Mouse (Mus musculus) liver, postnatal 0 days (tissue): ENCODE measurements around the gene Tox2. TPM values are rescaled to one million over a fixed set of nuclear protein-coding genes. Genes with fewer than 3 reads are reported as not detected.

ENCODE experiments used
- ATAC-seq: fragments of 200-750 bp; cut with Nextera tagmentation; 2 replicates; pipeline ENCODE4 v1.8.0; 2017; ENCODE audit warnings: mild to moderate bottlenecking, moderate library complexity
- DNase-seq: peaks from one replicate; pipeline ENCODE4 v3.0.0-alpha.2; 2016
- H3K27ac ChIP-seq: fragments of 300-500 bp; sonication (generic); 2 replicates; pipeline ENCODE4 v1.5.1; 2014; ENCODE audit warnings: antibody characterized with exemption, moderate library complexity, mild to moderate bottlenecking, low read depth
- H3K27me3 ChIP-seq: fragments of 300-500 bp; sonication (generic); 2 replicates; pipeline ENCODE4 v1.6.1; 2014; ENCODE audit warnings: low read length, control low read depth, mixed read lengths; ENCODE audit not compliant: insufficient read depth
- H3K36me3 ChIP-seq: fragments of 300-500 bp; sonication (generic); replicated peaks from 2 replicates; pipeline ENCODE4 v1.6.1; 2014; ENCODE audit warnings: mild to moderate bottlenecking, control low read depth, low read length, moderate library complexity, mixed read lengths; ENCODE audit not compliant: insufficient read depth
- H3K4me1 ChIP-seq: fragments of 300-500 bp; sonication (generic); 2 replicates; pipeline ENCODE4 v1.6.1; 2014; ENCODE audit warnings: antibody characterized with exemption, mild to moderate bottlenecking, control low read depth; ENCODE audit not compliant: insufficient read depth
- H3K4me2 ChIP-seq: fragments of 300-500 bp; sonication (generic); 2 replicates; pipeline ENCODE4 v1.6.1; 2014; ENCODE audit warnings: low read depth, mild to moderate bottlenecking, low read length, moderate library complexity, mixed read lengths
- H3K4me3 ChIP-seq: fragments of 300-500 bp; sonication (generic); 2 replicates; pipeline ENCODE4 v1.5.1; 2014; ENCODE audit warnings: low read depth, low read length
- H3K9ac ChIP-seq: fragments of 300-500 bp; sonication (generic); replicated peaks from 2 replicates; pipeline ENCODE4 v1.6.1; 2014; ENCODE audit warnings: mild to moderate bottlenecking, moderate library complexity
- H3K9me3 ChIP-seq: fragments of 300-500 bp; sonication (generic); 2 replicates; pipeline ENCODE4 v1.6.1; 2016; ENCODE audit warnings: mild to moderate bottlenecking, control low read depth, low read length, mixed read lengths
- CTCF ChIP-seq: sonication (generic); IDR thresholded peaks from 2 replicates; pipeline ENCODE4 v1.5.1; 2016; ENCODE audit warnings: antibody characterized with exemption, low read depth
- EP300 ChIP-seq: IDR thresholded peaks from 2 replicates; pipeline ENCODE4 v1.6.1; 2016; ENCODE audit warnings: antibody characterized with exemption, low read depth, mild to moderate bottlenecking
- WGBS: fragments of 180-500 bp; shearing (Covaris S2); extraction: QIAGEN DNeasy Blood & Tissue Kit; methylation state at CpG from one replicate; pipeline ENCODE4 v1.1.7; 2014; ENCODE audit not compliant: insufficient replicate concordance; 5-methylcytosine and 5-hydroxymethylcytosine counted together
- polyA plus RNA-seq: library from polyadenylated mRNA; unstranded; fragments of >200 nt; fragmentation: Nextera tagmentation; extraction: Ambion mirVana; gene quantifications from 2 replicates; pipeline ENCODE4 v1.2.1, GENCODE M21; 2015

Tox2 gene
- polyA plus RNA-seq, 1 experiment from 2014 or later, result 0.38 TPM

DNA sequence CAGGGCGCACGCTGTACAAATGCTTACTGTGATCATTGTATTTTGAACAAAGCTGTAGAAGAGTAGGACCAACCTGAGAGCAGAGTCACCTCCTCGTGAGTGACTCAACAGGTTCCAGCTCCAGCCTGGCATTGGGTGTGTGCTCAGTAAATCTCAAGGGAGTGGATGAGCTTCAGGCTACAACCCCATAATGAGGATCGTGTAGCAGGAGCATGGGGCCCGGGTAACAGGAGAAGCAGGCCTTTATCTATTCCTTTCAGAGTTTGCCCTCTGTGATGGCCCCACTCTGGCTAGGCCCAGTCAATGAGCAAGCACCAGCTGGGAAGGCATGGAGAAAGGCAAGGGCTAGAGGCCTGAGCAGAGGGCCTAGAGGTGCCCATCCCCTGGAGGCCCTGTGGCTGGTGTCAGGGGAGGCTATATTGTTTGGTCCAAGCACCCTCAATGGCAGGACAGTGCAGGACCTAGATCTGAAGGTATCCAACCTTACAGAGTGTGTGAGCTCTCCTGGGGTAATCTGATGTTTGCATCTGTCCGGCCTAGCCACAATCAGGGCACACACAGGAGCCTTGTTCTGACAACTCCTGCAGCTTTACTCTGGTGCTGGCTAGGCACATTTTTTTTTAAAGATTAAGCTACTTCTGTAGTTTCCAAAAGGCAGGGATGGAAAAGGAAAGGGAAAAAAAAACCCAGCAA is 58.6 kb downstream of the Tox2 start:
- DNase-seq (no peak), ATAC-seq (peak; percentile 58; the same call in 1 of the 2 replicates)
- Histone ChIP-seq H3K36me3 (no peaks in the 10 kb centered on the region), H3K27ac (no peak overlapping the region), H3K9ac (no peak overlapping the region), H3K4me1 (no peaks in the 10 kb centered on the region), H3K9me3 (no peaks in the 10 kb centered on the region), H3K4me2 (no peak overlapping the region), H3K4me3 (no peak overlapping the region), H3K27me3 (no peaks in the 10 kb centered on the region)
- no peak for TF ChIP-seq EP300
- TF ChIP-seq CTCF, result no peak
- 53% methylated on average over 6 of the region's 6 CpGs for WGBS

DNA sequence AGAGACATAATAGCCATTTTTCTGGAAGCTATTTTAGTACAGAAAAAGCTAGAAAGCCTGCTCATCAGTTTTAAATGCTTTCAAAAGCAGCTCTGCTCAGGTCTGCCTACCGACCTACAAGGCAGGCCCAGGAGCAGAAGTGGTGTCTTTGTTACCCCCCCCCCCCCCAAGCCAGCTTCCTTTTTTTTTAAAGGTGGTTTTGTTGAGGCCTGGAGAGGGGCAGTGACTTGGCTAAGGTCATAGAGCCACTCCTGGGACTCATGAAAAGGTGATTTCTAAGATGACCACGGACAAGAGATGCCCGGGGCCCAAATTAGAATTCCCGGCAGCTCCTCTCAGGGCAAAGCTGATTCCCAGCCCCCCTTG is 59.1 kb downstream of the Tox2 start:
- Histone ChIP-seq H3K4me1 (no peaks in the 10 kb centered on the region), H3K9me3 (no peaks in the 10 kb centered on the region), H3K27me3 (no peaks in the 10 kb centered on the region), H3K4me3 (no peak overlapping the region), H3K9ac (no peak overlapping the region), H3K4me2 (no peak overlapping the region), H3K27ac (no peak overlapping the region), H3K36me3 (no peaks in the 10 kb centered on the region)
- 68% methylated on average over 4 of the region's 4 CpGs for WGBS
- ATAC-seq (no peak), DNase-seq (no peak)
- no peak for TF ChIP-seq EP300
- no peak for TF ChIP-seq CTCF

DNA sequence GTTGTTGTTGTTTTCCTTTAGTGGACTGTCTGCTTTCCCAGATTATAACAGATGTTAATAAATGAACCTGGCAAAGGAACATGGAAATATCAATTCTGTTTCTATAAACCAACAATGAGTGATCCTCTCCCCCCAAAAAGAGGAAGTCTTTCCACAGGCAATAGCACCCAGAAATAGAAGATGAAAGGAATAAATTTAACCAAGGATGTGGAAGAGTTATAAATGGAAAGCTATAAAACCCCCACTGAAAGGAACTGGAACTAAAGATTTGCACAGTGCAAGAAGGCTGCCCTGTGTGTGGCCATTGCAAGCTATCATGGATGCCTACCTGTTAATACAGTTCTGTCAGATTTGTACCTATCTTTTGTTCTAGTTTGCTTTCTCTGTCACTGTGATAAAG is 64.2 kb downstream of the Tox2 start:
- Histone ChIP-seq H3K4me1 (no peaks in the 10 kb centered on the region), H3K27ac (no peak overlapping the region), H3K4me2 (no peak overlapping the region), H3K9me3 (no peaks in the 10 kb centered on the region), H3K27me3 (no peaks in the 10 kb centered on the region), H3K4me3 (no peak overlapping the region), H3K9ac (no peak overlapping the region), H3K36me3 (no peaks in the 10 kb centered on the region)
- no peak for ATAC-seq
- no peak for DNase-seq
- TF ChIP-seq EP300, result no peak
- no peak for TF ChIP-seq CTCF

DNA sequence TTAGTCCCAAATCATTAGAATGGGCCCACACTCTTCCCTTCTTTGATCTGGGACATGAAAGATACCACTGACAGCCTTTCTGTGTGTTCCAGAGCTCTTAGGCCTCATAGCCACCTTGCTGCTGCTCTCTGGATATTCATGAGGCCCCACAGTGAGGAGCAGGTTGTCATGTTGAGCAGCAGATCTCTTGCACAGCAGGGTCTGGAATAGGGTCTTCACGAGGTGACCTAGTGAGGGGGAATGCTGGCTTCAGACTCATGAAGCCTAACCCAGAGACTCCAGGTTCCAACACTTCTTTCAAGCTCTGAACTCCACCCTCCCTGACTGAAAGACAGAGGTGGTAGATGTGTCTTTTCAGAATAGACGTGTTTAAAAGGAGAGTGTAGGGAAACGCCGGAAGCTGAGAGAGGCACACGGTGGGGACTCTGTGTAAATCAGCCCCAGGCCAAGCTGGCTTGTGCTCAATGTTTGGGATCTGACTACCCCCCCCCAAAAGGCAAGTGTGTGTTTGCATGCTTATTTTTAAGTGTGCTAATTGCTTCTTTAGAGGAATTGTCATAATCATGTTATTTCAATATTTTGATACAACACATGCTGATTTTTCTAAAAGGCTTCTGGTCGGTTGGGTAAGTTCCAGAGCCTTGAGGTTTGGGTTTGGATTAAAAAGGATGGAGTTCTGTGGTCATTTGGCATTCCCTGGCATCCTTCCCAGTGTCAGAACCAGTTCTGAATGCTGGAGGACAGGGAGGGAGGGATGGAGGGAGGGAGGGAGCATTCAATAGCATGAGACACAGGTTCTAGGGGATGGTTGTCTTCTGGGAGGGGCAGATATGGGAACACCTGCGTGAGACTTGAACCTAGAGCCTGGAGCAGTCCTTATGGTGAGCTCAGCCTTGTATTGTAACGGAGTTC is 68.9 kb downstream of the Tox2 start:
- no peaks in the 10 kb centered on the region for H3K27me3 ChIP-seq
- H3K27ac ChIP-seq, result no peak overlapping the region
- no peaks in the 10 kb centered on the region for H3K4me1 ChIP-seq
- DNase-seq (no peak), ATAC-seq (no peak)
- no peaks in the 10 kb centered on the region for H3K36me3 ChIP-seq
- TF ChIP-seq EP300 (no peak), CTCF (no peak)
- 72% methylated on average over 8 of the region's 8 CpGs for WGBS
- H3K9me3 ChIP-seq, result no peaks in the 10 kb centered on the region
- no peak overlapping the region for H3K4me3 ChIP-seq
- H3K9ac ChIP-seq, result no peak overlapping the region
- H3K4me2 ChIP-seq, result no peak overlapping the region

DNA sequence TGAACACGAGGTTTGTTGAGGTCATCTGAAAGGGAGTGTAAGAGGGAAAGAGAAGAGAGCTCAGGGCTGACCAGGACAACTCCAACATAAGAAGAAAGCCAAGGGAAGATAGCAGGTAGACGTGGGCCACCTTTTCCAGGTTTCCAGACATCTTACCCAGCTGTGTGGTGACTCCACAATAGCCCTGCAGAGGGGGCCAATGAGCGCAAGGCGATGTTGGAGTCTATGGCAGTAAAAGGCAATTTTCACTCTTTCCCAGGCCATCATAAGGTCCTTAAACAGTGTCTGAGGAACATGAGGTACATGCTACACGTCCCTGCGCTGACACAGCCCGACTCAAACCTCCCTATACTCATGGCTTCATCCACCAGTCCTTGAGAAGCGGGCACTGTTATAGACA is 70.9 kb downstream of the Tox2 start:
- 69% methylated on average over 8 of the region's 8 CpGs for WGBS
- no peak overlapping the region for H3K4me2 ChIP-seq
- H3K4me3 ChIP-seq, result no peak overlapping the region
- H3K27me3 ChIP-seq, result no peaks in the 10 kb centered on the region
- no peak overlapping the region for H3K9ac ChIP-seq
- no peaks in the 10 kb centered on the region for H3K4me1 ChIP-seq
- H3K9me3 ChIP-seq, result no peaks in the 10 kb centered on the region
- TF ChIP-seq EP300, result no peak
- peak; percentile 45 for TF ChIP-seq CTCF
- no peak for DNase-seq
- no peaks in the 10 kb centered on the region for H3K36me3 ChIP-seq
- H3K27ac ChIP-seq, result no peak overlapping the region
- no peak for ATAC-seq

DNA sequence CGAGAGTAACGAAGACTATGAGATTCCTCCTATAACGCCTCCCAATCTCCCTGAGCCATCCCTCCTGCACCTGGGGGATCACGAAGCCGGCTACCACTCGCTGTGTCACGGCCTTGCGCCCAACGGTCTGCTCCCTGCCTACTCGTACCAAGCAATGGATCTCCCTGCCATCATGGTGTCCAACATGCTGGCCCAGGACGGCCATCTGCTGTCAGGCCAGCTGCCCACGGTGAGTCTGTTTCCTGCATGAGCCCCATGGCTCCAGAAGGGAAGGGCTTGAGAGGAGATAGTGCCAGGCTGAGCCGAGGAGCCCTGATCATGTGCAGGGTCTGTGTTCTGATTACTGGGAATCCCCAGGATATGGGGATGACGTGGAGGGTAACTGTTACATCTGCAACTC is 73.1 kb downstream of the Tox2 start:
- H3K4me2 ChIP-seq, result no peak overlapping the region
- 79% methylated on average over 14 of the region's 14 CpGs for WGBS
- DNase-seq (no peak), ATAC-seq (no peak)
- no peak overlapping the region for H3K27ac ChIP-seq
- no peaks in the 10 kb centered on the region for H3K27me3 ChIP-seq
- no peak for TF ChIP-seq CTCF
- TF ChIP-seq EP300, result no peak
- no peaks in the 10 kb centered on the region for H3K4me1 ChIP-seq
- H3K36me3 ChIP-seq, result no peaks in the 10 kb centered on the region
- H3K9ac ChIP-seq, result no peak overlapping the region
- H3K4me3 ChIP-seq, result no peak overlapping the region
- H3K9me3 ChIP-seq, result no peaks in the 10 kb centered on the region
